Mouse (Mus musculus) CH12.LX (cell line): ENCODE results near the gene Cacna1c. TPM values are rescaled to one million over a fixed set of nuclear protein-coding genes. Genes with fewer than 3 reads are reported as not detected.

ENCODE experiments used
- DNase-seq: peaks from one replicate; pipeline ENCODE4 v3.0.0-alpha.2; 2013; ENCODE audit errors: extremely low read depth
- H3K27ac ChIP-seq: 2 replicates; pipeline ENCODE4 v1.5.1; 2012; ENCODE audit warnings: low read depth, mild to moderate bottlenecking, control low read depth, moderate library complexity; ENCODE audit not compliant: insufficient read depth
- H3K27me3 ChIP-seq: replicated peaks from 2 replicates; pipeline ENCODE3; 2012; ENCODE audit warnings: inconsistent platforms
- H3K36me3 ChIP-seq, 2 experiments: replicated peaks in 1 of 2; 2 replicates each; pipeline versions ENCODE3 to v1.6.1; 2012; ENCODE audit warnings: inconsistent platforms in 1 of 2, low read length in 1 of 2, mild to moderate bottlenecking in 1 of 2, mixed read lengths in 1 of 2, moderate library complexity in 1 of 2; ENCODE audit not compliant: control insufficient read depth in 1 of 2, insufficient read depth in 1 of 2
- H3K4me1 ChIP-seq, 2 experiments: 2 replicates each; pipeline ENCODE4 v1.6.1; 2012; ENCODE audit warnings: inconsistent platforms in 1 of 2, moderate library complexity in 1 of 2; ENCODE audit not compliant: insufficient read depth in 2 of 2, control insufficient read depth in 1 of 2
- H3K4me2 ChIP-seq: 2 replicates; pipeline ENCODE4 v1.6.1; 2012; ENCODE audit warnings: low read depth, mild to moderate bottlenecking, control low read depth; ENCODE audit not compliant: poor library complexity, insufficient read depth, severe bottlenecking
- H3K4me3 ChIP-seq, 3 experiments: fragments of 150-350 bp in 1 of 3; sonication (generic) in 1 of 3; replicated peaks in 1 of 3; 2 replicates each; pipeline versions ENCODE3 to v1.5.1; 2011 to 2012; ENCODE audit warnings: low read depth in 2 of 3, low read length in 2 of 3, mild to moderate bottlenecking in 2 of 3, moderate library complexity in 2 of 3, control low read depth in 1 of 3, improper control_type of control experiment in 1 of 3, inconsistent platforms in 1 of 3, mixed read lengths in 1 of 3; ENCODE audit not compliant: poor library complexity in 1 of 3
- H3K79me2 ChIP-seq: replicated peaks from 2 replicates; pipeline ENCODE4 v1.6.1; 2012; ENCODE audit warnings: mild to moderate bottlenecking, moderate library complexity; ENCODE audit not compliant: control insufficient read depth, poor library complexity, insufficient read depth, severe bottlenecking; ENCODE audit errors: extremely low read depth
- H3K9ac ChIP-seq: 2 replicates; pipeline ENCODE4 v1.6.1; 2012; ENCODE audit warnings: low read depth, mild to moderate bottlenecking, control low read depth, moderate library complexity; ENCODE audit not compliant: insufficient read depth
- H3K9me3 ChIP-seq: replicated peaks from 2 replicates; pipeline ENCODE3; 2012; ENCODE audit warnings: low read length, inconsistent platforms, mixed read lengths
- CHD1 ChIP-seq: IDR thresholded peaks from 2 replicates; pipeline ENCODE4 v1.6.1; 2012; ENCODE audit warnings: low read depth, low read length, improper control_type of control experiment, inconsistent platforms
- CHD2 ChIP-seq: IDR thresholded peaks from 2 replicates; pipeline ENCODE4 v1.6.1; 2011; ENCODE audit warnings: low read length, improper control_type of control experiment
- CTCF ChIP-seq, 2 experiments: IDR thresholded peaks in 1 of 2; conservative IDR thresholded peaks in 1 of 2; 2 replicates each; pipeline ENCODE4 v1.5.1; 2011 to 2012; ENCODE audit warnings: low read depth in 2 of 2, low read length in 2 of 2, improper control_type of control experiment in 1 of 2, inconsistent platforms in 1 of 2, mild to moderate bottlenecking in 1 of 2, moderate library complexity in 1 of 2
- E2F4 ChIP-seq: IDR thresholded peaks from 2 replicates; pipeline ENCODE4 v1.6.1; 2011; ENCODE audit warnings: low read depth, low read length, improper control_type of control experiment; ENCODE audit not compliant: insufficient replicate concordance
- ELF1 ChIP-seq: IDR thresholded peaks from 2 replicates; pipeline ENCODE4 v1.6.1; 2014; ENCODE audit warnings: low read depth, mild to moderate bottlenecking, inconsistent platforms, low read length, improper control_type of control experiment
- EP300 ChIP-seq: IDR thresholded peaks from 2 replicates; pipeline ENCODE4 v1.6.1; 2011; ENCODE audit warnings: low read length, improper control_type of control experiment
- ETS1 ChIP-seq: conservative IDR thresholded peaks from 2 replicates; pipeline ENCODE4 v1.6.1; 2012; ENCODE audit warnings: low read depth, mild to moderate bottlenecking, inconsistent platforms, low read length, improper control_type of control experiment, moderate library complexity
- HCFC1 ChIP-seq: IDR thresholded peaks from 2 replicates; pipeline ENCODE4 v1.6.1; 2012; ENCODE audit warnings: low read depth, mild to moderate bottlenecking, inconsistent platforms, low read length, improper control_type of control experiment
- JUND ChIP-seq: conservative IDR thresholded peaks from 2 replicates; pipeline ENCODE4 v1.6.1; 2011; ENCODE audit warnings: low read depth, low read length, improper control_type of control experiment
- MAX ChIP-seq: IDR thresholded peaks from 2 replicates; pipeline ENCODE4 v1.6.1; 2011; ENCODE audit warnings: low read length, improper control_type of control experiment
- MEF2A ChIP-seq: IDR thresholded peaks from 2 replicates; pipeline ENCODE4 v1.6.1; 2014; ENCODE audit warnings: low read depth, mild to moderate bottlenecking, inconsistent platforms, low read length, improper control_type of control experiment, borderline replicate concordance
- MYC ChIP-seq: IDR thresholded peaks from 2 replicates; pipeline ENCODE4 v1.6.1; 2011; ENCODE audit warnings: low read depth, mild to moderate bottlenecking, improper control_type of control experiment, low read length
- PAX5 ChIP-seq: IDR thresholded peaks from 2 replicates; pipeline ENCODE4 v1.6.1; 2012; ENCODE audit warnings: low read length, inconsistent platforms, mixed read lengths
- POLR2A ChIP-seq: IDR thresholded peaks from 2 replicates; pipeline ENCODE4 v1.6.1; 2011; ENCODE audit warnings: low read depth, mild to moderate bottlenecking, improper control_type of control experiment, low read length
- POLR2AphosphoS2 ChIP-seq: IDR thresholded peaks from 2 replicates; pipeline ENCODE4 v1.6.1; 2011; ENCODE audit warnings: low read depth, low read length, improper control_type of control experiment
- RAD21 ChIP-seq: IDR thresholded peaks from 2 replicates; pipeline ENCODE4 v1.6.1; 2011; ENCODE audit warnings: low read depth, mild to moderate bottlenecking, low read length, improper control_type of control experiment, moderate library complexity
- RCOR1 ChIP-seq: conservative IDR thresholded peaks from 2 replicates; pipeline ENCODE4 v1.6.1; 2012; ENCODE audit warnings: low read depth, mild to moderate bottlenecking, inconsistent platforms, low read length, improper control_type of control experiment
- SIN3A ChIP-seq: IDR thresholded peaks from 2 replicates; pipeline ENCODE4 v1.6.1; 2012; ENCODE audit warnings: low read length, improper control_type of control experiment, inconsistent platforms
- SMC3 ChIP-seq: IDR thresholded peaks from 2 replicates; pipeline ENCODE4 v1.6.1; 2011; ENCODE audit warnings: low read depth, low read length, improper control_type of control experiment
- TBP ChIP-seq: conservative IDR thresholded peaks from 2 replicates; pipeline ENCODE4 v1.6.1; 2011; ENCODE audit warnings: low read depth, low read length, improper control_type of control experiment
- UBTF ChIP-seq: IDR thresholded peaks from 2 replicates; pipeline ENCODE4 v1.6.1; 2012; ENCODE audit warnings: low read depth, mild to moderate bottlenecking, inconsistent platforms, low read length, improper control_type of control experiment, moderate library complexity
- USF1 ChIP-seq: IDR thresholded peaks from 2 replicates; pipeline ENCODE4 v1.6.1; 2014; ENCODE audit warnings: low read depth, mild to moderate bottlenecking, inconsistent platforms, low read length, improper control_type of control experiment
- USF2 ChIP-seq: conservative IDR thresholded peaks from 2 replicates; pipeline ENCODE4 v1.6.1; 2011; ENCODE audit warnings: low read depth, low read length, improper control_type of control experiment
- ZC3H11A ChIP-seq: IDR thresholded peaks from 2 replicates; pipeline ENCODE4 v1.6.1; 2012; ENCODE audit warnings: low read depth, mild to moderate bottlenecking, inconsistent platforms, low read length, improper control_type of control experiment
- ZKSCAN1 ChIP-seq: IDR thresholded peaks from 2 replicates; pipeline ENCODE4 v1.6.1; 2012; ENCODE audit warnings: low read depth, inconsistent platforms, low read length, improper control_type of control experiment, borderline replicate concordance
- ZMIZ1 ChIP-seq: IDR thresholded peaks from 2 replicates; pipeline ENCODE4 v1.6.1; 2012; ENCODE audit warnings: low read depth, mild to moderate bottlenecking, inconsistent platforms, low read length, improper control_type of control experiment
- ZNF384 ChIP-seq: IDR thresholded peaks from 2 replicates; pipeline ENCODE4 v1.6.1; 2012; ENCODE audit warnings: low read depth, low read length, improper control_type of control experiment, inconsistent platforms
- dilution Hi-C: fragments of 300-500 bp; cut with MboI; formaldehyde crosslinking; loops from 2 replicates; pipeline ENCODE4 v1.14.3; 2020; ENCODE audit warnings: low sequenced_read_pairs; ENCODE audit not compliant: extremely low pct_unique_long_range_greater_than_20kb, extremely low pct_ligation_motif_present
- in situ Hi-C: fragments of 300-500 bp; cut with MboI; formaldehyde crosslinking; loops from 3 replicates; pipeline ENCODE4 v1.14.3; 2019; ENCODE audit warnings: low sequenced_read_pairs, low pct_ligation_motif_present, low pct_unique_long_range_greater_than_20kb, mixed read lengths
- polyA plus RNA-seq: library from polyadenylated mRNA; unstranded; fragments of >175 nt; gene quantifications from 2 replicates; pipeline ENCODE4 v1.2.1, GENCODE M21; 2012; ENCODE audit warnings: low read depth; ENCODE audit not compliant: insufficient read length
- total RNA-seq, 2 experiments: library from RNA; depleted of rRNA; stranded (reverse); fragments of 300-350 nt in 1 of 2; fragments of >200 nt in 1 of 2; gene quantifications; 2 replicates each; pipeline ENCODE4 v1.2.3; 2012 to 2014

Cacna1c gene
- total and polyA plus RNA-seq, 3 experiments, result 0.04 TPM; not detected in 2

- dilution Hi-C loops, result no loop called here
Observed at GRCm38 (mm10) chr6:119102936-119103335, 93.3 kb downstream of the Cacna1c start.

GRCm38 (mm10) chr6:119099333-119099732, 96.9 kb downstream of the Cacna1c start:
- TF ChIP-seq SIN3A, result no peak
- TF ChIP-seq ZKSCAN1, result no peak
- no peak for TF ChIP-seq CHD1
- TF ChIP-seq E2F4, result no peak
- TF ChIP-seq ZC3H11A, result no peak
- TF ChIP-seq TBP, result no peak
- TF ChIP-seq RCOR1, result no peak
- TF ChIP-seq RAD21, result no peak
- TF ChIP-seq HCFC1, result no peak
- no peak for TF ChIP-seq POLR2AphosphoS2
- no peak for TF ChIP-seq USF2
- no peak for TF ChIP-seq ZNF384
- no peak for TF ChIP-seq MEF2A
- no peak overlapping the region for H3K4me2 ChIP-seq
- dilution Hi-C loops (no loop called here), in situ Hi-C loops (no loop called here)
- H3K79me2 ChIP-seq, result no peaks in the 10 kb centered on the region
- H3K4me1 ChIP-seq, result no peaks in the 10 kb centered on the region
- no peak overlapping the region for H3K9ac ChIP-seq
- peaks cover 90% of the 10 kb centered on the region for H3K27me3 ChIP-seq
- no peak overlapping the region for H3K27ac ChIP-seq
- DNase-seq, result no peak
- no peaks in the 10 kb centered on the region for H3K9me3 ChIP-seq
- H3K36me3 ChIP-seq, result no peaks in the 10 kb centered on the region
- H3K4me3 ChIP-seq, result no peak overlapping the region

More at GRCm38 (mm10) chr6:119102936-119103335, 93.3 kb downstream of the Cacna1c start:
- in situ Hi-C loops, result loop anchor here (10.0 to 25.0 kb wide), 2 partner anchors 166 to 468 kb away; no protein-coding TSS in a partner anchor
- Histone ChIP-seq H3K9ac (no peak overlapping the region), H3K4me1 (no peaks in the 10 kb centered on the region), H3K27me3 (peaks cover 68% of the 10 kb centered on the region), H3K4me3 (no peak overlapping the region), H3K36me3 (no peaks in the 10 kb centered on the region), H3K27ac (no peak overlapping the region), H3K9me3 (peaks cover 11% of the 10 kb centered on the region), H3K79me2 (no peaks in the 10 kb centered on the region), H3K4me2 (no peak overlapping the region)
- DNase-seq, result no peak
- TF ChIP-seq SMC3 (no peak), ELF1 (no peak), ZNF384 (no peak), MAX (no peak), RAD21 (no peak), HCFC1 (no peak), USF1 (no peak), CHD1 (no peak), MYC (no peak), PAX5 (no peak), POLR2A (no peak), EP300 (no peak), ZMIZ1 (no peak), CTCF (conservative IDR thresholded peaks at IDR 0.05 in 1 of 2, IDR thresholded peaks at IDR 0.05 in 1 of 2; ENCODE audit: low read depth in 2 of 2, low read length in 2 of 2) (no peak), ETS1 (no peak), CHD2 (no peak), UBTF (no peak), ZC3H11A (no peak), JUND (no peak)
